Mouse (Mus musculus): Measurements from ENCODE around the gene Itfg2. TPM values are rescaled to one million over a fixed set of nuclear protein-coding genes. Genes with fewer than 3 reads are reported as not detected.
A peak's percentile ranks its signal among the peaks of the same experiment; 100 is the strongest.

The Itfg2 gene
- polyA plus RNA-seq, 1 experiment from 2014 or later = 35.6 TPM

DNA sequence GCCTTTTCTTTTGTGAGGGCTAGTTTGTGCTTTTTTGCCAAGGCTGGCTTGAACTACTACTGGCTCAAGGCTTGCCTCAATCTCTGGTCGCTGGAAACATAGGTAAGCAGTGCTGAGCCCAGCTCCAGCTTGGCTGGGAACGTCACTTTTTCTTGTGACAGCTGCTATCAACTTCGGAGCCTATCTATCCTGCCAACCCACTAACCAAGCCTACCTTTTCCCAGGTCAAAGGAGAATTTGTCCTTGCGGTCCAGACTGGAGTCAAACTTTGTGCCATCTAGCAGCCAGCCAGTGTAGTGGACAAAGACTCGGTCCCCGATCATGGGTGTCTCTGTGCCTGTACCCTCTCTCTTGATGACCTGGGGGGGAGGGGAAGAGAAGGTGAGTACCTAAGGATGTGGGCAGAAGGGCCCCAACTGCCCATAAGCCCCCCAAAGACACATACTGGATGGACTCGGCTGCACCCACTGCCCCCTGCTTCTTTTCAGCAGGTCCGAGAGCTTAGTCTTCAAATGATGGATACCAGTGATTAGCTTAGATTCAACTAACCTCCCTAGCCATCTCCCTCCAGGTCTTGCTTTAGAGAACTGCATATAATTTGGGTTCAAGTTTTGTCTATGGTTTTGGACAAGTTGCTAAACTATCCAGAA, 11.8 kb upstream of the Itfg2 start:
- peaks cover 19% of the 10 kb centered on the region for H3K4me1 ChIP-seq (ENCODE audit: insufficient read depth, low read length)
- H3K9me3 ChIP-seq (ENCODE audit: low read length) = no peaks in the 10 kb centered on the region
- no peak overlapping the region for H3K27ac ChIP-seq (ENCODE audit: low read length)
- H3K4me2 ChIP-seq (replicated peaks; ENCODE audit: low read depth, low read length) = peak overlapping the region; percentile 70
- peak overlapping the region; percentile 97 for H3K9ac ChIP-seq (replicated peaks; ENCODE audit: low read length)
- H3K4me3 ChIP-seq (ENCODE audit: low read length) = peak overlapping the region; percentile 98
- WGBS = 90% methylated on average over 8 of the region's 8 CpGs
- H3K27me3 ChIP-seq (ENCODE audit: insufficient read depth, low read length) = no peaks in the 10 kb centered on the region
- peaks cover 50% of the 10 kb centered on the region for H3K36me3 ChIP-seq (ENCODE audit: insufficient read depth, low read length)
- ATAC-seq (ENCODE audit: low FRiP score, low TSS enrichment) = no peak

DNA sequence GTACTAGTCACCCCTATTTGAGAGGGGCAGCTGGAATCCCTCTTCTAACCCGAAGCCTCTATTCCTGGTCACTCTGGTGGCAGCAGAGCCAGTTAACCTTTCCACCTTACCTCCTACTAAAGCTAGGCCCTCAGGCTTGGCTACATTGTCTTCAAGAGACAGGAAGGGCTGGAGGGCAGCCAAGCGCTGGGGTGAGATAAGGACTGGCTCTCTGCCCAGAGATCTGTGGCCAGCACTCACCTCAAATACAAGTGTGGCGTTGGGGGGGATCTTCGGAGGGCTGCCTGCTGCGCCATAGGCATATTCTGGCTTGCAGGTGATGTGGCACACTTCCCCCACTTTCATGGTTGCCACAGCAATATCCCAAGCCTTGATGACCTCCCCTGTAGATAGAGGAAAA, 10.7 kb upstream of the Itfg2 start:
- Histone ChIP-seq H3K4me3 (ENCODE audit: low read length) (no peak overlapping the region), H3K4me1 (ENCODE audit: insufficient read depth, low read length) (peaks cover 19% of the 10 kb centered on the region), H3K27ac (ENCODE audit: low read length) (no peak overlapping the region), H3K4me2 (replicated peaks; ENCODE audit: low read depth, low read length) (no peak overlapping the region), H3K9ac (replicated peaks; ENCODE audit: low read length) (no peak overlapping the region), H3K9me3 (ENCODE audit: low read length) (no peaks in the 10 kb centered on the region), H3K27me3 (ENCODE audit: insufficient read depth, low read length) (no peaks in the 10 kb centered on the region), H3K36me3 (ENCODE audit: insufficient read depth, low read length) (peaks cover 60% of the 10 kb centered on the region)
- 69% methylated on average over 5 of the region's 5 CpGs for WGBS
- no peak for ATAC-seq (ENCODE audit: low FRiP score, low TSS enrichment)

DNA sequence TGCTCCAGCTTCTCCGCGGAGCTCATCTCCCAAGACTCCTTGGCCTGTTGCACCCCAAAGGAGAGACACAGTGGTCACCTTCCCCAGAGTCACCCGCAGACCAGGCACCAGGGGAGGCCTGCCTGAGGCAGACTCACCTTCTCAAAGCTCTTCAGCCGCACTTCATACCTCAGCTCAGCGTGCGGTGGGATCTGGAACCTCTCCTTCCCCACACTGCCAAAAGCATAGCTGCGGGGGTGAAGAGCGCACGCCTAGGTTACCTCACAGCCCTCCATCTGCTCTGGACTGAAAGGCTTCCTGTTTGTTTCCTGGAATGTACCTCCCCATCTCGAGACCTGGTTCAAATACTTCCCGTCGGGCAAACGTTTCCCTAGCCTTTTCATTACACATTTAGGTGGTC, 8.8 kb upstream of the Itfg2 start:
- Histone ChIP-seq H3K4me3 (ENCODE audit: low read length) (no peak overlapping the region), H3K36me3 (ENCODE audit: insufficient read depth, low read length) (peaks cover 79% of the 10 kb centered on the region), H3K27me3 (ENCODE audit: insufficient read depth, low read length) (no peaks in the 10 kb centered on the region), H3K9ac (replicated peaks; ENCODE audit: low read length) (no peak overlapping the region), H3K4me2 (replicated peaks; ENCODE audit: low read depth, low read length) (no peak overlapping the region), H3K9me3 (ENCODE audit: low read length) (no peaks in the 10 kb centered on the region), H3K4me1 (ENCODE audit: insufficient read depth, low read length) (peaks cover 11% of the 10 kb centered on the region), H3K27ac (ENCODE audit: low read length) (no peak overlapping the region)
- WGBS = 93% methylated on average over 13 of the region's 13 CpGs
- ATAC-seq (ENCODE audit: low FRiP score, low TSS enrichment) = no peak

DNA sequence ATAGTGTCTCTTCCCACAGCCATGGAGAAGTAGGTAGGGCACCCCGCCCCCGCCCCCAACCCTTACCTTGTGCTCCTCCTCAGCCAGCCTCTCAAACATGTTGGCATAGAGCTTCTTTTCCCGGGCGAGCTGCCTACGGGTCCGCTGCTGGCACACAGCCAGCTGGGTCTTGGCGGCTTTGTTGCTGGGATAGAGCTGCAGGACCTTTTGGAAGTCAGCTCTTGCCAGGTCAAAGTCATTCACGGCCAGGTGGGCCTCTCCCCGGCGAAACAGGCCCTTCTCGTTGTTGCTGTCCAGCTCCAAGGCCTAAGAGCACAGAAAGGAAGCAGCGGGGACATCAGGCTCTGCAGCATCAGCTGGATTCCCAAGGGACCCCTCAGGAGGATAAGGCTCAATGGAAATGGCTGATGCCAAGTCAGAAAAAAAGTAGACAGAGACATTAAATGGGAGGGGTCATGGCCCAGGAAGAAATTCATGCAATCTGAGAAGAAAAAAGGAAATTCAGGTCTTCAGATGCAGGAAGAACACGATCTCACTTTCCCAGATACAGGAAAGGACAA, 7.7 kb upstream of the Itfg2 start:
- WGBS = 85% methylated on average over 13 of the region's 13 CpGs
- no peaks in the 10 kb centered on the region for H3K9me3 ChIP-seq (ENCODE audit: low read length)
- H3K4me1 ChIP-seq (ENCODE audit: insufficient read depth, low read length) = peaks cover 11% of the 10 kb centered on the region
- H3K27ac ChIP-seq (ENCODE audit: low read length) = no peak overlapping the region
- no peak overlapping the region for H3K4me2 ChIP-seq (replicated peaks; ENCODE audit: low read depth, low read length)
- H3K4me3 ChIP-seq (ENCODE audit: low read length) = no peak overlapping the region
- H3K9ac ChIP-seq (replicated peaks; ENCODE audit: low read length) = no peak overlapping the region
- no peak for ATAC-seq (ENCODE audit: low FRiP score, low TSS enrichment)
- peaks cover 82% of the 10 kb centered on the region for H3K36me3 ChIP-seq (ENCODE audit: insufficient read depth, low read length)
- no peaks in the 10 kb centered on the region for H3K27me3 ChIP-seq (ENCODE audit: insufficient read depth, low read length)

DNA sequence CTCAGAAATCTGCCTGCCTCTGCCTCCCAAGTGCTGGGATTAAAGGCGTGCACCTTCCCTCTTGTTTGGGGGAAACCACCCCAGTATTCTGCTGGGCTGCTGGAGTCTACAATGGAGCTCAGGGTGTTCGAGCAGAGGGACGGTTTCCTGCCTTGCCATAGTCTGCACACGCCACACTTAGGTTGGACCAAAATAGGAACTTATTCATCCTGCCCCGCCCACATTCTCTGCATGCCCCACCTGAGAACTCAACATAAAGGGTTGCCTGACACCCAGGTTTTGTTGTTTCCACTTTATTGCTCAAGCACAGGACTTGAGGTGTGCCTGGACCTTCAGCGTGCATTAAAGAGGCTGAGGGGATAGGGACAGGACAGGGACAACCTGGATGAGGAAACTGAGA, 5.1 kb upstream of the Itfg2 start:
- no peak overlapping the region for H3K9ac ChIP-seq (replicated peaks; ENCODE audit: low read length)
- ATAC-seq (ENCODE audit: low FRiP score, low TSS enrichment) = no peak

DNA sequence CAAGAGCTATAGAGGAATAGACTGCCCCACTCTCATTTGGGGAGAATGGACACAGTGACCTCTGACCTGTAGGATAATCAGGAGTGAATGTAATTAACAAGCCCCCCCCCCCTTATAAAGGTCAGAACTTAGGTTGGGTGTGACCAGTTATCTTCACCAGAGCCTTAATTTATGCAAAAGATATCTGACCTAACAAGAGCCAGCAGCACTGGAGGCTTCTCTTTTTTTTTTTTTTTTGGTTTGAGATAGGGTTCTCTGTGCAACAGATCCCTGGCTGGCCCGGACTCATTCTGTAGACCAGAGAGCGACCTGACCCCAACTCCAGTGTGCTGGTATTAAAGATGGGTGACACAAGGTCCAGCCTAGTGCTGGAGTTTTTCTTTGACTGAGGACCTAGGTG, 4.6 kb upstream of the Itfg2 start:
- Histone ChIP-seq H3K27ac (ENCODE audit: low read length) (no peak overlapping the region), H3K4me3 (ENCODE audit: low read length) (no peak overlapping the region), H3K4me1 (ENCODE audit: insufficient read depth, low read length) (no peaks in the 10 kb centered on the region), H3K4me2 (replicated peaks; ENCODE audit: low read depth, low read length) (no peak overlapping the region), H3K9me3 (ENCODE audit: low read length) (no peaks in the 10 kb centered on the region), H3K27me3 (ENCODE audit: insufficient read depth, low read length) (no peaks in the 10 kb centered on the region), H3K9ac (replicated peaks; ENCODE audit: low read length) (no peak overlapping the region), H3K36me3 (ENCODE audit: insufficient read depth, low read length) (peaks cover 60% of the 10 kb centered on the region)
- no peak for ATAC-seq (ENCODE audit: low FRiP score, low TSS enrichment)
- 98% methylated on average over 2 of the region's 2 CpGs for WGBS

More for the DNA sequence above, 5.1 kb upstream of the Itfg2 start:
- WGBS = 91% methylated on average over 6 of the region's 6 CpGs
- Histone ChIP-seq H3K4me2 (replicated peaks; ENCODE audit: low read depth, low read length) (no peak overlapping the region), H3K27me3 (ENCODE audit: insufficient read depth, low read length) (no peaks in the 10 kb centered on the region), H3K9me3 (ENCODE audit: low read length) (no peaks in the 10 kb centered on the region), H3K4me3 (ENCODE audit: low read length) (no peak overlapping the region), H3K27ac (ENCODE audit: low read length) (no peak overlapping the region), H3K4me1 (ENCODE audit: insufficient read depth, low read length) (no peaks in the 10 kb centered on the region), H3K36me3 (ENCODE audit: insufficient read depth, low read length) (peaks cover 65% of the 10 kb centered on the region)

DNA sequence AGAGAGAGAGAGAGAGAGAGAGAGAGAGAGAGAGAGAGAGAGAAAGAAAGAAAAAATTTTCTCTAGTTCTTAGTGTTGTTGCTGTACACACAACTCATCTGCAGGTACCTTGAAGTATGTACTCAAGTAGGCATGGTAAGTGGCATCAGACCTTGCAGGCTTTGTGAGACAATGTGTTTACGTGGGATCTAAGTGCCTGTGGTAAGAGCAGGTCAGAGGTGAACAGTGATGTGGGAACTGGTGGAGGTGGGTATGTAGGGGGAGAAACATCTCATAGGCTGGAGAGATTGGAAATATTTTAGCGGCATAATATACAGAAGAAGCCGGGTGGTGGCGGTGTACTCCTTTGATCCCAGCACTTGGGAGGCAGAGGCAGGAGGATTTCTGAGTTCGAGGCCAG, 2.8 kb upstream of the Itfg2 start:
- H3K4me1 ChIP-seq (ENCODE audit: insufficient read depth, low read length) = 0 out of 2 replicates have a peak, but pooled peaks cover 3% of the 10 kb centered on the region
- H3K9ac ChIP-seq (replicated peaks; ENCODE audit: low read length) = no peak overlapping the region
- H3K9me3 ChIP-seq (ENCODE audit: low read length) = no peaks in the 10 kb centered on the region
- H3K4me3 ChIP-seq (ENCODE audit: low read length) = no peak overlapping the region
- no peak overlapping the region for H3K4me2 ChIP-seq (replicated peaks; ENCODE audit: low read depth, low read length)
- peaks cover 42% of the 10 kb centered on the region for H3K36me3 ChIP-seq (ENCODE audit: insufficient read depth, low read length)
- no peaks in the 10 kb centered on the region for H3K27me3 ChIP-seq (ENCODE audit: insufficient read depth, low read length)
- no peak overlapping the region for H3K27ac ChIP-seq (ENCODE audit: low read length)
- WGBS = 86% methylated on average over 5 of the region's 5 CpGs
- no peak for ATAC-seq (ENCODE audit: low FRiP score, low TSS enrichment)

DNA sequence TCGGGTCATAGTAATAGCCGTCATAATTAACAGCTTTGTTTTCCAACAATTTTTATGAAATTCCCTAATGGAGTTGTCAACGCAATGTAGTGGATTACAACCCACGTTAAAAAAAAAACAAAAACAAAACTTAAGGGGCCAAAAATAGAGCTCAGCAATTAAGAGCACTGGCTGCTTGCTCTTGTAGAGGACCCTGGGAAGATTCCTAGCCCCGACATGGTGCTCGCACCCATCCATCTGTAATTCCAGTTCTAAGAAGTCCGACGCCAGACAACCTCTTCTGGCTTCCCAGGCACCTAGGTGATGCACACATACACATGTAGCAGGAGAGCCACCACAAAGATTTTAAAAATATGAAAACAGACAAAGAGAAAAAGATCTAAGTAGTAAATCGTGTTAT, 315 bp upstream of the Itfg2 start:
- H3K9ac ChIP-seq (replicated peaks; ENCODE audit: low read length) = peak overlapping the region; percentile 84
- 0 out of 2 replicates have a peak, but pooled peaks cover 3% of the 10 kb centered on the region for H3K4me1 ChIP-seq (ENCODE audit: insufficient read depth, low read length)
- H3K27me3 ChIP-seq (ENCODE audit: insufficient read depth, low read length) = no peaks in the 10 kb centered on the region
- peaks cover 17% of the 10 kb centered on the region for H3K36me3 ChIP-seq (ENCODE audit: insufficient read depth, low read length)
- WGBS = 20% methylated on average over 9 of the region's 9 CpGs
- H3K4me3 ChIP-seq (ENCODE audit: low read length) = peak overlapping the region; percentile 80
- H3K9me3 ChIP-seq (ENCODE audit: low read length) = no peaks in the 10 kb centered on the region
- no peak for ATAC-seq (ENCODE audit: low FRiP score, low TSS enrichment)
- peak overlapping the region; percentile 62 for H3K4me2 ChIP-seq (replicated peaks; ENCODE audit: low read depth, low read length)
- H3K27ac ChIP-seq (ENCODE audit: low read length) = peak overlapping the region; percentile 97; the same call in 1 of the 2 replicates

DNA sequence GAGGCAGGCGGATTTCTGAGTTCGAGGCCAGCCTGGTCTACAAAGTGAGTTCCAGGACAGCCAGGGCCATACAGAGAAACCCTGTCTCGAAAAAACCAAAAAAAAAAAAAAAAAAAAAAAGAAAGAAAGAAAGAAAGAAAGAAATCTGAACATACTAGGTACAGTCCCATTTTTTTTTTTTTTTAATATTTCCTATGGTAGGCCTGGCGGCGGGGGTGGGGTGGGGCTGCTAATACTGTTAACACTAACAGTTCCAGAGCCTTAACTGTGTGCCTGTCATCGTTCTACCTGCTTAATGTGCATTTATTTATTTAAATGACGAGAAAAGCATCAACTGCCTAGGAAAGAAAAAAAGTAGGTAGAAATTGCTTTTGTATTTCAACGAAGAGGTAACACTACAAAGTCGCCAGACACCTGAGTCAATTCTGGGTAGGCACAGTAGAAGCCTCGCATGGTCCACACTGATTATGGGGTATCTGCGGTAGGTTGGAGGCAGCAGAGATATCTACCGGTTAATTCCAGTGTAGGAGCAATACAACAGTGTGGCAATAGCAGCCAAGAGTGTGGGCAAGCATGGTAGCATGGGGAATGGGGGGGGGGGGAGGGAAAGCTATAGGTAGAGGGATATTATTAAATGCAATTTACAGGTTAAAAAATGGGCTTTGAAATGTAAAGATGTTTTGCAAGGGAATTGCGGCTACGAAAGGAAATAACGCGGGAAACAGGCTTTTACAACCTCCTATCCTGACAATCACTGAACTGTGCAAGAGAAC, 1.0 kb downstream of the Itfg2 start:
- H3K4me3 ChIP-seq (ENCODE audit: low read length) = peak overlapping the region; percentile 80
- 37% methylated on average over 14 of the region's 16 CpGs for WGBS
- no peaks in the 10 kb centered on the region for H3K27me3 ChIP-seq (ENCODE audit: insufficient read depth, low read length)
- 0 out of 2 replicates have a peak, but pooled peaks cover 3% of the 10 kb centered on the region for H3K4me1 ChIP-seq (ENCODE audit: insufficient read depth, low read length)
- H3K9ac ChIP-seq (replicated peaks; ENCODE audit: low read length) = peak overlapping the region; percentile 84
- peak overlapping the region; percentile 62 for H3K4me2 ChIP-seq (replicated peaks; ENCODE audit: low read depth, low read length)
- H3K9me3 ChIP-seq (ENCODE audit: low read length) = no peaks in the 10 kb centered on the region
- H3K36me3 ChIP-seq (ENCODE audit: insufficient read depth, low read length) = peaks cover 4% of the 10 kb centered on the region
- peak overlapping the region; percentile 97 for H3K27ac ChIP-seq (ENCODE audit: low read length)
- no peak for ATAC-seq (ENCODE audit: low FRiP score, low TSS enrichment)

DNA sequence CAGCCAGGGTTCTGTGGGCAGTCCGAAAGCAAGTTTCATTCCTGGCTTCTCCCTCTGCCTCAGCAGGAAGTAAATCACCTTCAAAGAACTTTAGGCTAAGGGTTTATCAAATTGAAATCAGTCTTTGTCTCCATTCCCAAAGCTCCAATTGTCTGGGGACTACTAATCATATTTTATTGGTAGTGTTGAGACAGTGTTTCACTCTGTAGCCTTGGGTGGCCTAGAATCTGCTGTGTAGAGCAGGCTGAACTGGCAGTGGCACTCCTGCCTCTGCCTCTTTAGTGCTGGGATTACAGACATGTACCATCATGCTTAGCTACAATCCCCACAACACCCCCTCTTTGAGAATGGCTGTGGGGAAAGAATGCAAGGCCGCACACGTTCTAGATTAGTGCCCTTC, 3.3 kb downstream of the Itfg2 start:
- no peak overlapping the region for H3K4me2 ChIP-seq (replicated peaks; ENCODE audit: low read depth, low read length)
- 0 out of 2 replicates have a peak, but pooled peaks cover 3% of the 10 kb centered on the region for H3K4me1 ChIP-seq (ENCODE audit: insufficient read depth, low read length)
- H3K9ac ChIP-seq (replicated peaks; ENCODE audit: low read length) = no peak overlapping the region
- peak overlapping the region; percentile 60; the same call in 1 of the 2 replicates for H3K27ac ChIP-seq (ENCODE audit: low read length)
- H3K36me3 ChIP-seq (ENCODE audit: insufficient read depth, low read length) = no peaks in the 10 kb centered on the region
- H3K9me3 ChIP-seq (ENCODE audit: low read length) = no peaks in the 10 kb centered on the region
- no peaks in the 10 kb centered on the region for H3K27me3 ChIP-seq (ENCODE audit: insufficient read depth, low read length)
- no peak overlapping the region for H3K4me3 ChIP-seq (ENCODE audit: low read length)
- no peak for ATAC-seq (ENCODE audit: low FRiP score, low TSS enrichment)
- WGBS = 82% methylated on average over 3 of the region's 3 CpGs

Measured in kidney, embryonic 16.5 days (tissue).